Mouse (Mus musculus) naive thymus-derived CD4-positive, alpha-beta T cell, adult 2 months (primary cell): ENCODE measurements around the gene 0610030E20Rik.

Experiments
- DNase-seq: peaks from one replicate; pipeline ENCODE4 v3.0.0-alpha.2; 2011; ENCODE audit warnings: low read depth

The 0610030E20Rik gene

GRCm38 (mm10) chr6:72347166-72347941 is at the start of gene 0610030E20Rik:
Gene 0610030E20Rik (plus strand): TSS chr6:72347317.
- DNase-seq: peak; percentile 80

- no peak for DNase-seq
Observed at GRCm38 (mm10) chr6:72297825-72298224, 49.3 kb upstream of the 0610030E20Rik start.

DNA sequence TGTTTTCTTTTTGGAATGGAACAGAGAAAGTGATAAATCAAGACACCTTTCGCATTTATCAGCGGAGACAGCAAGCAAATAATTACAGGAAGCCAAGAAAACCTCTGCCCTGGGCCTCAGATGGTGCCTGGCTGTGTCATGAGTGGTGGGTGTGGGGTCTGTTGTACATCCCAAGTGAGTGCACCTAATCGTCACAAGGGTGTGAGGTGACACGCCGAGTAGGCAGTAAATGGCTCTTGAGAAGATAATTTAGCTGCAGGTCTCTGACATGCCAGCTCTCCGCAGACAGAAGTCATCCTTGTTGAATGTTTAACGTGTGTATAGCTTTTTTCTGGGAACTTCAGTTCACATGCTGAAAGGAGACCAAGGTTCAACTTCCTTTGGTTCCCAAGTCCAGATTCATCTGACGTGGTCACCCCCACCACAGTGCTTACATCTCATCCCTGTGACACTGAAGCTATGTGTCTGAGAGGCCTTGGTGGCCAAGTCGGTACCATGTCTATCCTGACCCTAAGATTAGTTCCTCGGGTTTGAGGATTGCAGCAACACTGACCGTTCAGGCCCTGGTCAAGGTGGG is 44.7 kb upstream of the 0610030E20Rik start:
- no peak for DNase-seq

DNA sequence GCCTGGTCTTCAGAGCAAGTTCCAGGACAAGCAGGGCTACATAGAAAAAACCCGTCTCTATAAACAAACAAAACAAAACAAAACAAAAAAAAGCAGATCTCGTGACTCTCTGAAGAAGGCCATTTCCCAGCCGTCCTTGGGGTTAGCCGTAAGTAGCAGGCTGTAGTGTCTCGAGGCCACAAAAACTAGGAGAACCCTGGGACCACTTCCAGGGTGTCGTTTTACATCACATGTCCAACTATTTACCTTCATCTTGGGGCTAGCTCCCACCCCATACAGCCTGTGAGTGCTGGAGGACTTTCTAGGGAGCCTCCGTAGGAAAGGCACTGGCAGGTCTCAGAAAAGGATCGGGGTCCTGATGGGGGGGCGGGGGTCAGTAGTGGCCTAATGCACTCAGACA is 43.6 kb upstream of the 0610030E20Rik start:
- DNase-seq: no peak

- no peak for DNase-seq
Observed at GRCm38 (mm10) chr6:72312198-72312597, 34.9 kb upstream of the 0610030E20Rik start.

DNA sequence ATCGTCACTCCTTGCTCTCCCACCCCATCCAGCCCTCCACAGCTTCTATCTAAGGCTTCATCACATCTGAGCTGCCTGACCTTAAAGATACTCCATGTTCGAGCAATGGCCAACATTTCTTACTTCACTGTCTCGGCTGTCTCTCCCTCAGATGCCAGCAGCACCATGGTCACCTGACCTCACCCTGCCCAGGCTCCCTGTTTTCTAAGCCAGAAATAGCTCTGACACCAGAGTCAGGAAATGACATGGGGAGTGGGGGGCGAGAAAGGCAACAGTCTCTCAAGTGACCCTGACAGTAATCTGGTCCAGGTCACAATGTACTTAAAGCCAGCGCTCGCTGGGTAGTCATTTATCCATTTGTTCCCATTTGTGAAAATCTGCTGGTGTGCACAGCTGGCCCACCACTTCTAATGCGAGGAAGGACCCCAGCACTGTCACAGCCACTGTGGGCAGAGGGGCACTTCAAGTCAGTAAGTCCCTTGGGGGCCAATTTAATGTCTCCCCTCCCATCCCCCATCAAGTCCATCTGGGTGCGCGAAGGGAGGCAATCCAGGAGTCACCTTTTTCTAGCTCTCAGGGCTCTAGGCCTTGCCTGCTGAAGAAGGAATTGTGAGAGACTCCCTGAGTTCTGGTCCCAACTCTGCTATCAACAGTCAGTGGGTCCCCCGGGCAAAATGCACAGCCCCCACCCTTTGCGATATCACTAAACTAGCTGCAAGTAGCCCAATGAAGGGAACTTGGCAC is 33.8 kb upstream of the 0610030E20Rik start:
- DNase-seq: no peak

- no peak for DNase-seq
Observed at GRCm38 (mm10) chr6:72315384-72315783, 31.7 kb upstream of the 0610030E20Rik start.

GRCm38 (mm10) chr6:72316044-72316443 is 31.1 kb upstream of the 0610030E20Rik start:
- DNase-seq: no peak

DNA sequence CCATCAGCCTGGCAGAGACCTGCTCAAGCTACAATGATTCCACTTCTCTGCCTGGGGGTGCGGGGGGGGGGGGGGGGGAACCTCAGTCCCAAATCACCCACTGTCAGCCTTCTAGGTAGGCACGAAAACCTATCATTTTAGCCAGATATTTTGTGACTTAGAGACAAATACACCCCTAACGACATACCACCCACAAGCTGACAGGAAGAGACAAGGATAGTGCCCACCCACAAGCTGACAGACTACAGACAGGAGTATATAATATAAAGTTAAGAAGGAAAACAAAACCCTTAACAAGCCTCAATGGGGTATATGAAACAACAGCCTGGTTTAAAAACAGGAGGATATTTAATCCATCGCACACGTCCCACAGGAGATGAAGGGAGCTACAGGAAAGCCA is 28.7 kb upstream of the 0610030E20Rik start:
- no peak for DNase-seq

DNA sequence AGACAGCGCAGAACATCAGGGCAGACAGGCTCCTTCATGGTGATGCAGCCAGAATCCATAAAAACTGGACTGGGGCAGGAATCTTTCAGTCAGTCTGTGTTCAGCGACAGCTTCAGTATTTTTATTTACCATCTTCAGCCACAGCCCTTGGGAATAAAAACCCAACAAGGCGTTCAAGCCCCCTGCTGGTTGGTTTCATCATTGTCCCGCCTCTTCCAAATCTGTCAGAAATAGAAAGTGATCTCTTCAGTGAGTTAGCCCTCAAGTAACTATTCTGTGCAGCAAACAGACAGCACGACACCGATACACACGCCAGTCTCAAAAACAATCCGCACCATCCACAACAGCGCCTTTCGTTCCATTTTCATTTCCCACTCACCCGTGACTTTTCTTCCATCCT is 28.1 kb upstream of the 0610030E20Rik start:
- DNase-seq: peak; percentile 26

DNA sequence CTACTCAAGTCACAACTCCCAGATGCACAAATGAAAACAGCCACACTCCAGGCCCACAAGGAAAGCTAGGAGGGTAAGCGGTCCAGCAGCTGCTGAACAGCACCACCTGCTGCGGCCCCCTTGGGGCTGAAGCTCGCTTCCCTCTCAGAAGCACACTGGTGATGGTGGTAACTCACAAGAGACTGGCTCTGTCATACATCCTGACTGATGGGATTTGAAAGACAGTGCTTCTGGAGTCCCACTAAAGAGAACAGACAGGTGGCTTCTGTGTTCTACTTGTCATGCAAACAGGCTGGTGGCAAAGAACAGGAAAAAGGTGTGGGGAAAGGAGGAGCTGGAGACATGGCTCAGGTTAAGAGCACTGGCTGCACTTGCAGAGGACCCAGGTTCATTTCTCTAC is 24.2 kb upstream of the 0610030E20Rik start:
- DNase-seq: no peak

GRCm38 (mm10) chr6:72323786-72324508 is 23.2 kb upstream of the 0610030E20Rik start:
- no peak for DNase-seq

GRCm38 (mm10) chr6:72326274-72326673 is 20.8 kb upstream of the 0610030E20Rik start:
- peak; percentile 53 for DNase-seq

DNA sequence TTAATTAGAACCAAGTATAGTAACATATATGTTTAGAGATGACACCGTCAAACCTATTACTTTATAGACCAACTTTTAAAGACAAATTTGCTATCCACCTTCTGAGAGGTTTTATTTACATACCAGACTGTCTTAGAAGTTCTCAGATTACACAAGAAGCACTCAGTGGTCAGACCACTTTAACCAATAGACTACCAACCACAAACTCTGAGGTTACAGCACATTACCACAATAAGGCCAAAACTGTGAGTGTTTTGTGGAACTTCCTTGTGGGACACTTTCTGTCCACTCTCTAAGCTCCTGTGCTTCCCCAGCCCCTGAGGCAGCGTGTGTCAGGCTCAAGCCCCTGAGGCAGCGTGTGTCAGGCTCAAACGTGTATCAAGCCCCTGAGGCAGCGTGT is 18.1 kb upstream of the 0610030E20Rik start:
- DNase-seq: no peak

DNA sequence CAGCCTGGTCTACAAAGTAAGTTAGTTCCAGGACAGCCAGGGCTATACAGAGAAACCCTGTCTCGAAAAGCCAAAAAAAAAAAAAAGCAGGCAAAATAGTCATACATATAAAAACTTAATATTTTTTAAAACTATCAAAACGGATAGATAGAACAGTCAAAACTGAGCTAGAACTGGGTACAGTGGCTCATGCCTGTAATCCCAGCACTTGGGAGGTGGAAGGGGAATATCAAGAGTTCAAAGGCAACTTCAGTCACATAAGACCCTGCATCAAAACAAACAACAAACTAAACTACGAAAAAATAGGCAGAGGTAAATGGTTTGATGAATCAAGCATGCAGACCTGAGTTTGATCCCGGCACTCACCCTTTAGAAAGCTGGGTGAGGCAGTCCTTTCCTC is 17.0 kb upstream of the 0610030E20Rik start:
- no peak for DNase-seq

GRCm38 (mm10) chr6:72333111-72333510 is 14.0 kb upstream of the 0610030E20Rik start:
- DNase-seq: no peak

DNA sequence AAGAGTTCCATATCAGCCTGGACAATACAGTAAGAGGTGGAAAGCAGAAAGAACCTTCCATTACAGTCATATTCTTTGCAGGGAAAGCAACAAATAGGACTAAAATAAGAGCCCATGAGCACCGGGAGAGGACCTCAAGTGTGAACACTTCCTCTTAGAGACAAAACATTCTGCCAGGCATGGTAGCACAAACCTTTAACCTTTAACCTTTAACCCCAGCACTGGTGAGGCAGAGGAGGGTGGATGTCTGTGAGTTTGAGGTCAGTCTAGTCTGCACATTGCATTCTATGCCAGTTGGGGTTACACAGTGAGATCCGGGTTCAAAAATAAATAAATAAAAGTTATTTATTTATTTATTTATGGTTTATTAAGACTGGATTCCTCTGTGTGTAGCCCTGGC is 6.6 kb upstream of the 0610030E20Rik start:
- no peak for DNase-seq

- DNase-seq: no peak
Observed at GRCm38 (mm10) chr6:72344396-72345073, 2.6 kb upstream of the 0610030E20Rik start.

DNA sequence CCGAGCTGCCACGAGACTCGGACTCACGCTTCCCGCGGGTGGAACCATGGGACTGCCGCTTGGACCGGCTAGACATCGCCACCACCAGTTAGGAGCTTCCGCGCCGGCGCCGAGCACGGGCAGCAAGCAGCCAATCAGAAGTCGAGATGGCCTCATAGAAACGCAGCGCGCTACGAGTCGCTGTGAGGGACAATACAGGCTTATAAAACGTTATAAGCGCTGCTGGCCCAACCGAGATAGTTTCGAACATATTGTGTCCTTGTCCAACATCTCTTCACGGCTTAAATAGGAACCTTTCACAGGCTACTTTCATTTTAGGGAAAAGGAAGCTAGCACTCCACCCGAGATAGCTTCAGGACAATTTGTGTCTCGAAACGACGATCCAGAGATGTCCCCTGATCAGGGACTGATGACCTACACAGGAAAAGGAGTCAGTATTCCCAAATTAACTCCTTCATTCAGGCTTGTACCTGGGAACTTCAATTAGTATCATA is 2.0 kb upstream of the 0610030E20Rik start, which contains the start of gene Usp39:
Usp39 (minus strand) TSS at position 111 of the 494 bp plus-strand sequence.
- DNase-seq: peak; percentile 94

GRCm38 (mm10) chr6:72345633-72346032 is 1.5 kb upstream of the 0610030E20Rik start:
- no peak for DNase-seq

DNA sequence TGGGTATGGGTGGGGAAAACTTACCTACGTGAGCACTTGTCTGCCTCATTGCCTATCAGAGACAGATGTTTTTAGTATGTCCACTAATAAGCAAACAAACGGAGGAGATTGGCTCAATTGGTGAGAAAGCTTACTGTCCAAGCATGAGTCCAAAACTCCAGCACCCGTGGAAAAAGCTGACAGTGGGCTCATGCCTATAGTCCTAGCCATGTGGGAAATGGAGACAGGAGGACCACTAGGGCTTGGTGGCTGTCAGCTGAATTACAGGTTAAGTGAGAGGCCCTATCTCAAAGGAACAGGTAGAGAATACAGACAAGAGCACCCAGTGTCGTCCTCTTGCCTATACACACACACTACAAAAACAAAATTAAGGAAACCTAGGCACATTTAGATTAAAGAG is 856 bp upstream of the 0610030E20Rik start:
- DNase-seq: peak; percentile 34
